Mouse (Mus musculus) liver, embryonic 14.5 days (tissue): ENCODE measurements at regions not wholly inside any gene's neighbourhood (a gene's known extent, or its start where the extent isn't known, plus 50 kb on each side); places are given as distances from the start of the nearest gene placed in this dataset.

ENCODE experiments used
- CTCF ChIP-seq: IDR thresholded peaks from 2 replicates; pipeline ENCODE4 v1.5.1; 2016; ENCODE audit warnings: antibody characterized with exemption, low read depth, control low read depth
- EP300 ChIP-seq: IDR thresholded peaks from 2 replicates; pipeline ENCODE4 v1.6.1; 2016; ENCODE audit warnings: antibody characterized with exemption, low read depth

DNA sequence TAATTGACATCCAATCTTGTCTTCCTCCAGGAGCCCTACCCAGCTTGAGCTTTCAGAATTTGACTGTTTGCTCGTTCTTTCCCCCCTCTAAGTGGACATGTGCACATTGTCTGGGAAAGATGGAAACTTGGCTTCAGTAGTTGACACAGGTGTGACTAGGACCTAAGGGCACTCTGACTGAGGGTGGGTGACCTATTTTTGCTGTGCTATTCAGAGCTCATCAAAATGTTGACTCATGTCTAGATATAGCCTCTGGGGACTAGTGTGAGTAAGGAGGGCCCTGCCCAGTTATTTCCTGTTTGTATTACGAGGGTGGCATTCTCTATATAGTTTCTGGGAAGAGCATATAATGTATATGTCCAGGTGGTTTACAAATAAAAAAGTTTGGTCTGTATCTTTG lies 271.7 kb downstream of the Tmem38b start:
- no peak for TF ChIP-seq EP300
- TF ChIP-seq CTCF: no peak
